ENCODE assay signal across 8 mouse cellular contexts in the genomic region with DNA sequence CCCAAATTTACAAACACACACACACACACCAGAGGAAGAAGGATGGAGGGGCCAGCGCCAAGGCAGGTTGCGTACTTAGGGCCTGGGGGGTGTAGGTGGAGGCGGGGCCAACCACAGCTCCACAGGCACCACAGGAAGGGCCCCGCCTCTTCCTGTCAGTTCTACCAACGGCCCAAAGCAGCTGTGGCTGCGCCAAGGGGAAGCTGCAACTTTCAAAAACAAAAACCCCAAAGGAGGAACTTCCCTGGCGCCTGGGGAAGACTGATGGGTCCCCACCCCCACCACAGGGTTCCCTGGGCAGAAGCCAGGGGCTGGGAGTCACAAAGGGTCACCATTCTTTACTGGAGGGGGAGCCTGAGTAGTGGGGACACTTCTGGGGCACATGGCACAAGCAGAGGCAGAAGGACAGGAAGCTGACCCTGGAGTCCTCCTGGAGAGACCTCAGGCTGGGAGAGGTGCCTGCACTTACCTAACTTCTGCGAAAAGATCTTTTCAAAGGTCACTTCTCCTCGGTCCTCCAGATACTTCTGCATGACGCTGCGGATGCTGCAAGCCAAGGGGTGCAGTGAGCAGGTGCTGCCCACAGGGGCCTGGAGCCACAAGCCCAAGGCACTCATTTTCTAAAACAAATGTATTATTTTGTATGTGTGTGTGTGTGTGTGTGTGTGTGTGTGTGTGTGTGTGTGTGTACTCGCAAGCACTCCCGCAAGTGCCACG. TPM values are rescaled to one million over a fixed set of nuclear protein-coding genes. Genes with fewer than 3 reads are reported as not detected.
DNase-seq lines count a peak whose midpoint lies in the region; ATAC-seq lines count a peak whose summit lies in the region.

No protein-coding gene starts in this region.

- peak overlapping the region; percentile 78 for H3K27ac ChIP-seq in heart, embryonic 16.5 days (ENCODE audit: low read length)
- peak overlapping the region; percentile 47 for H3K27ac ChIP-seq in limb, embryonic 15.5 days
- H3K27ac ChIP-seq in forebrain, embryonic 13.5 days = no peak overlapping the region

- H3K4me1 ChIP-seq in heart, embryonic 16.5 days (ENCODE audit: control insufficient read depth, insufficient read depth, low read length) = peaks cover 4% of the 10 kb centered on the region
- peaks cover 22% of the 10 kb centered on the region for H3K4me1 ChIP-seq in limb, embryonic 15.5 days
- H3K4me1 ChIP-seq in forebrain, embryonic 13.5 days = no peaks in the 10 kb centered on the region

- H3K4me2 ChIP-seq in heart, embryonic 16.5 days (ENCODE audit: low read depth, low read length) = 0 out of 2 replicates have a peak overlapping the region, but pooled peaks have one; percentile 12
- H3K4me2 ChIP-seq in limb, embryonic 15.5 days = no peak overlapping the region
- no peak overlapping the region for H3K4me2 ChIP-seq in forebrain, embryonic 13.5 days

- H3K9ac ChIP-seq in heart, embryonic 16.5 days (ENCODE audit: low read length) = no peak overlapping the region
- no peak overlapping the region for H3K9ac ChIP-seq in limb, embryonic 15.5 days
- no peak overlapping the region for H3K9ac ChIP-seq in forebrain, embryonic 13.5 days

- peak; percentile 75 for ATAC-seq in heart, embryonic 16.5 days (replicated peaks; ENCODE audit: extremely low read depth, insufficient read depth, low FRiP score)
- no peak for ATAC-seq in limb, embryonic 15.5 days (ENCODE audit: insufficient number of reproducible peaks, low FRiP score, low TSS enrichment, low read depth)
- no peak for ATAC-seq in forebrain, embryonic 13.5 days

- H3K27me3 ChIP-seq in heart, embryonic 16.5 days (ENCODE audit: control insufficient read depth, insufficient read depth, low read length) = no peaks in the 10 kb centered on the region
- no peaks in the 10 kb centered on the region for H3K27me3 ChIP-seq in limb, embryonic 15.5 days
- no peaks in the 10 kb centered on the region for H3K27me3 ChIP-seq in forebrain, embryonic 13.5 days

- WGBS in heart, embryonic 16.5 days = 62% methylated on average over 14 of the region's 14 CpGs
- 70% methylated on average over 14 of the region's 14 CpGs for WGBS in limb, embryonic 15.5 days
- WGBS in forebrain, embryonic 13.5 days = 81% methylated on average over 14 of the region's 14 CpGs

- no peak overlapping the region for H3K4me3 ChIP-seq in heart, embryonic 16.5 days (ENCODE audit: low read length)
- H3K4me3 ChIP-seq in limb, embryonic 15.5 days = no peak overlapping the region
- H3K4me3 ChIP-seq in forebrain, embryonic 13.5 days = no peak overlapping the region

- H3K9me3 ChIP-seq in heart, embryonic 16.5 days (replicated peaks; ENCODE audit: control insufficient read depth, low read length) = no peaks in the 10 kb centered on the region
- H3K9me3 ChIP-seq in limb, embryonic 15.5 days = no peaks in the 10 kb centered on the region
- H3K9me3 ChIP-seq in forebrain, embryonic 13.5 days (replicated peaks) = no peaks in the 10 kb centered on the region

- peaks cover 29% of the 10 kb centered on the region for H3K36me3 ChIP-seq in heart, embryonic 16.5 days (ENCODE audit: control insufficient read depth, insufficient read depth)
- H3K36me3 ChIP-seq in limb, embryonic 15.5 days = peaks cover 52% of the 10 kb centered on the region
- peaks cover 67% of the 10 kb centered on the region for H3K36me3 ChIP-seq in forebrain, embryonic 13.5 days (ENCODE audit: poor library complexity, severe bottlenecking)

- DNase-seq in gastrocnemius, adult 18-20 months (ENCODE audit: low spot score) = peak; percentile 43
- DNase-seq in gastrocnemius, postnatal 4 days (ENCODE audit: low spot score in 2 of 2) = no peak
- peak; percentile 72 for DNase-seq in adrenal gland, postnatal 14 days
- peak; percentile 79 to 87 for DNase-seq in natural killer cell, adult 2 months (ENCODE audit: low spot score in 2 of 2)
- DNase-seq in layer of hippocampus, adult 9-10 months (ENCODE audit: low spot score) = no peak

RNA-seq across cellular contexts. Expression of a gene that starts 11.5 kb away (rescaled TPM):
- 10 to 100 TPM; 50.7 to 60.8 TPM for total RNA-seq in gastrocnemius, adult 18-20 months (2021)
- total RNA-seq in gastrocnemius, postnatal 4 days (2021) = 10 to 100 TPM; 42.9 to 43.8 TPM
- 45.2 and 74.4 TPM in 2 replicates for total RNA-seq in adrenal gland, postnatal 14 days (2021)
- 11.8 and 15.5 TPM in 2 replicates for polyA plus RNA-seq in heart, embryonic 16.5 days (2015; fragmentation: Nextera tagmentation; extraction: Ambion mirVana)
- polyA plus RNA-seq in limb, embryonic 15.5 days (2015; fragmentation: Nextera tagmentation; extraction: Ambion mirVana) = 18.5 and 20.5 TPM in 2 replicates
- 14.4 and 15.6 TPM in 2 replicates for polyA plus RNA-seq in forebrain, embryonic 13.5 days (2015; fragmentation: Nextera tagmentation; extraction: Ambion mirVana)

RNA-seq across cellular contexts. Expression of a gene that starts 11.6 kb away (rescaled TPM):
- total RNA-seq in gastrocnemius, adult 18-20 months (2021) = under 1 TPM; 0.16 to 0.81 TPM
- total RNA-seq in gastrocnemius, postnatal 4 days (2021) = 1 to 10 TPM; 2.2 to 2.6 TPM
- 2.7 and 4.8 TPM in 2 replicates for total RNA-seq in adrenal gland, postnatal 14 days (2021)
- polyA plus RNA-seq in heart, embryonic 16.5 days (2015; fragmentation: Nextera tagmentation; extraction: Ambion mirVana) = 1.4 and 2.4 TPM in 2 replicates
- 11.8 TPM in 2 replicates for polyA plus RNA-seq in limb, embryonic 15.5 days (2015; fragmentation: Nextera tagmentation; extraction: Ambion mirVana)
- 14.0 and 15.2 TPM in 2 replicates for polyA plus RNA-seq in forebrain, embryonic 13.5 days (2015; fragmentation: Nextera tagmentation; extraction: Ambion mirVana)

RNA-seq across cellular contexts. Expression of a gene that starts 25.6 kb away (rescaled TPM):
- total RNA-seq in gastrocnemius, adult 18-20 months (2021) = 1 to 10 TPM; 2.8 to 3.4 TPM
- 1 to 10 TPM; 4.4 to 5.2 TPM for total RNA-seq in gastrocnemius, postnatal 4 days (2021)
- total RNA-seq in adrenal gland, postnatal 14 days (2021) = 17.3 and 20.8 TPM in 2 replicates
- polyA plus RNA-seq in heart, embryonic 16.5 days (2015; fragmentation: Nextera tagmentation; extraction: Ambion mirVana) = 8.3 and 11.6 TPM in 2 replicates
- polyA plus RNA-seq in limb, embryonic 15.5 days (2015; fragmentation: Nextera tagmentation; extraction: Ambion mirVana) = 29.4 and 32.7 TPM in 2 replicates
- polyA plus RNA-seq in forebrain, embryonic 13.5 days (2015; fragmentation: Nextera tagmentation; extraction: Ambion mirVana) = 3.6 and 4.8 TPM in 2 replicates

Comparison
In these comparisons a context has a peak if more than half of its experiments do, and no peak if none do; other contexts are left out.
1. DNase-seq: peak in gastrocnemius, adult 18-20 months (single experiment), adrenal gland, postnatal 14 days (single experiment) and natural killer cell, adult 2 months (2 of 2); none in gastrocnemius, postnatal 4 days (0 of 2) and layer of hippocampus, adult 9-10 months (single experiment).